Mouse (Mus musculus) gastrocnemius, postnatal 14 days (tissue): ENCODE measurements around the gene Ptgir. TPM values are rescaled to one million over a fixed set of nuclear protein-coding genes. Genes with fewer than 3 reads are reported as not detected.

Experiments used
- DNase-seq: peaks from one replicate; pipeline ENCODE4 v3.0.0; 2021; ENCODE audit warnings: mixed read lengths
- intact Hi-C: fragments of 180-260 bp; cut with DNase I; formaldehyde crosslinking; loops from one replicate; pipeline ENCODE4 v1.15.1; 2025; ENCODE audit warnings: low total_unique reads
- total RNA-seq, 2 experiments: library from RNA; stranded (reverse); gene quantifications; 2 replicates each; pipeline ENCODE4 v1.2.3; 2021

The Ptgir gene
- total RNA-seq, 2 experiments from 2014 or later, result 1.6 to 2.6 TPM

- intact Hi-C loops, result loop anchor here (2.0 kb wide), 1 partner anchor 19 kb away; no protein-coding TSS in a partner anchor
- peak; percentile 68 for DNase-seq
Observed at GRCm38 (mm10) chr7:16913806-16914452, 7.6 kb downstream of the Ptgir start.

DNA sequence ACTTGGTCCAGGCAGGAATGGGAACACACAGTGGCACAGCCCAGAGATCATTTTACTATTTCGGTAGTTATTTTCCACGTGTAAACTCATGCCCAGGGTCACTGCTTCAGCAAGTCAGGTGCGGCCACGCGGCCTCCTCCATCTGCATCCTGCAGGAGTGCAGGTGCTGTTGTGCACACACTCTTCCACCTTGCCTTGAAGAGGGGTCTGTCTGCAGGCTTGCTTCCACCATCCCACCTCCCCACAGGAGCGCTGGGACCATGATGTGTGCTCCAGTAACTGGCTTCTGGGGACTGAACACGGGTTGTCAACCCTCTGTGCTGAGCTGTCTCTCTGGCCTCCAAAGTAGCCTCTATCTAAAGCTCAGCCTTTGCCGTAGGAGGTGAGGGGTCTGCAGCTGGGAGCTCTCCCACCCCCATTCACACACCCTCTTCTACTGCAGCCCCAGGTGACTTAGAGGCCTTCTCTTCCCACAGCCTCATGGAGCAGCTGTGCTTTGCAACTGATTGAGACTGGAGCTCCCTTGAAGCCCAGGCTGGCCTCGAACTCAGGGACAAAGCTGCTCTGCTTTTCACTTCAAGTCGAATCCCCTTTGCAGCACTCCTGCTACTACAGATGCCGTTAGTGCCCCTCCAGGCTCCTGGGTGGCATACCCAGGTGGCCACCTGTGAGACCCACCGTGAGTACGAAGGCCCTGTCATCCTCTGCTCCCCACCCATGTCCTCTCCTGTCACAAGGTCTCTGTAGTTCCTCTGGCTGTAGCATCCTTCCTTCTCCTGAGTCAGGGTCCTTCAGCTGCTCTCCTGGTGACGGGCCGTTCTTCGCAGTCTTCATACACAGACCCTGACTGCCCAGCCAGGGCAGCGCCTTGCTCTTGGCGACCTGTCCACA lies 8.4 kb downstream of the Ptgir start:
- DNase-seq, result no peak
- intact Hi-C loops, result loop anchor here (2.0 kb wide), 1 partner anchor 20 kb away; no protein-coding TSS in a partner anchor

GRCm38 (mm10) chr7:16915461-16916340 lies 9.4 kb downstream of the Ptgir start:
- intact Hi-C loops, result loop anchor here (2.0 kb wide), 1 partner anchor 21 kb away; no protein-coding TSS in a partner anchor
- DNase-seq, result no peak

GRCm38 (mm10) chr7:16916342-16917265 lies 10.3 kb downstream of the Ptgir start:
- intact Hi-C loops, result no loop called here
- no peak for DNase-seq

- no peak for DNase-seq
- intact Hi-C loops, result no loop called here
Observed at GRCm38 (mm10) chr7:16917447-16917846, 11.2 kb downstream of the Ptgir start.

- intact Hi-C loops, result no loop called here
- no peak for DNase-seq
Observed at GRCm38 (mm10) chr7:16918014-16918413, 11.7 kb downstream of the Ptgir start.

GRCm38 (mm10) chr7:16918670-16919069 lies 12.4 kb downstream of the Ptgir start:
- no peak for DNase-seq
- intact Hi-C loops, result no loop called here

GRCm38 (mm10) chr7:16919395-16920149 lies 13.3 kb downstream of the Ptgir start:
- intact Hi-C loops, result no loop called here
- DNase-seq, result no peak

DNA sequence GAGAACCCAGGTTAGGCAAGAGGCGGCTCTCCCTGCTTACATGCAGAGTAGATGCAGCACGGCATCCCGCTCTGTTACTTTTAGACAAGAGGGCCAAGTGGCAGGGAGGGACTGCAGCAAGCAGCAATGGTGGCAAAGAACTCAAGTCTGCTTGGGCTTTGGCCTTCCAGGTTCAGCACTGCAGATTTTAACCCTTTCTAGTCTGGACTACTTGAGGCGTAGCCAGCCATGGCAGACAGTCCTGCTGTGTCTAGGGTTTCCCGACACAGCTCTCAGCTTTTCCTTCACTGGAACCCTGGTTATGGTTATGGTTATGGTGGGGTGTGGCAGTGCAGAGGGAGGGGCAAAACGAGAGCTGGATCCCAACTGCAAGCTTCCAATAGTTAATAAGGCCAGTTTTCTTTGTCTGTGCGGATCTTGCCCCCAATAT lies 13.9 kb downstream of the Ptgir start:
- intact Hi-C loops, result no loop called here
- no peak for DNase-seq

DNA sequence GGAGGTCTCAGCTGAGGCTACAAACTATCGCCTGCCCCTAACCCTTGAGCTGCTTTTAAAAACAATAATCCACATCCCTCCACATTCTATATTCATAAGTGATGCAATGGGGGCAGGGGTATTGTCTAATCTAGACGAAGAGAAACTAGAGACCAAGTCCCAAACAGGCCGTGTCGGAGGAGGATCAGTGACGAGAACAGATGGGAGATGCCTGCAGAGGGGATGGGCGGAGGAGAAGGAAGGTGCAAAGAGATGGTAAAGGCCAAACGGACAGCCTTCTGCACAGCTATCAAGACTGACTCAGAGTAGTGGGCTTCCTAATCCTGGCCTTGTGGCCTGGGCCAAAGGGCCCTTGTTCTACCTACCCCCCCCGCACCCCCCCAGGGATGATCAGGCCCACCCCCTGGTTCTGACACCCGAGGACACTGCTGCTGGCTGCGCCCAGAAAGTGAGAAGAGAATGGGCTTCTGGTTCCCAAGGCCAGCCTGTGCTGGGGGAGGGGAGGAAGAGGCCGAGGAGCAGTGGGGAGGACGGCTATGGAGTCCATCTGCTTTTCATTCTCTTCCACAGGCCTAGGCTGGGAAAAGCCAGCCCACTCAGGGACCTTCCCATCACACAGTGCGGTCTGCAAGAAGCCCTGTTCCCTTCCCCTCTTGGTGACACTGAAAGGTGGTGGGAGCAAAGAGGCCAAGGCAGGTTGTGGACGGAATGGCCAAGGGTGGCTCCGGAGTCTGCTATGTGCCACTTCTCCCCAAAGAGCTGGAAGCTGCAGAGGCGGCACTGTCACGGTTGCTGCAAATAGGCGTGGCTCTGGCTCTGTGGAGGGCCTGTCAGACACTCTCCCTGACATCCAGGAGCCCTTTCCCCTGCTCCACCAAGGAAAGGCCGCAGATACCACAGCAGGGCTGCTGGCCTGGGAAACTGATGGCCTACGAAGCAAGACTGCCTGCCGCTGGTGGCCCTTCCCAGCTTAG lies 14.8 kb downstream of the Ptgir start:
- intact Hi-C loops, result no loop called here

DNA sequence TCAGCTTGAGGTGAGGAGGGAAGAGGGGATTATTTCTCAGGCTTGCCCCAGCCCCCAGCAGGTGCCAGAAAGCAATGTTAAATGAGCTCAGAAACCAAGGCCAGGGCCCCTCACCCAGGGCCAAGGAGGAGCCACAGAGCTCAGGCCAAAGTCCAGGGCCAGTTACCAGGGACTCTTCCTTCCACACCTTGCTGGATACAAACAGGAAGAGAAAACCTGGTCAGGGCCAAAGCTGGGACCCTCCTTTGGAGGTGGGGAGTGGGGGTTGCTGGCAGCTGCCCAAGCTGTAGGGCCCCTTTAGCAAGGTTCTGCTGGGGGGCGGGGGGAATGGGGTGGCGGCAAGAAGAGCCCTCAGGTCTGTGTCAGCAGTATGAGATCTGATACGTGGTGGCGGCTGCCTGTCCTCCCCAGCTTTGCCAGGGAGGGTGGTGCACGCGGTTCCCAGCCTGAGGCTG lies 15.6 kb downstream of the Ptgir start:
- intact Hi-C loops, result no loop called here
- no peak for DNase-seq

More for the DNA sequence above, 14.8 kb downstream of the Ptgir start:
- no peak for DNase-seq

DNA sequence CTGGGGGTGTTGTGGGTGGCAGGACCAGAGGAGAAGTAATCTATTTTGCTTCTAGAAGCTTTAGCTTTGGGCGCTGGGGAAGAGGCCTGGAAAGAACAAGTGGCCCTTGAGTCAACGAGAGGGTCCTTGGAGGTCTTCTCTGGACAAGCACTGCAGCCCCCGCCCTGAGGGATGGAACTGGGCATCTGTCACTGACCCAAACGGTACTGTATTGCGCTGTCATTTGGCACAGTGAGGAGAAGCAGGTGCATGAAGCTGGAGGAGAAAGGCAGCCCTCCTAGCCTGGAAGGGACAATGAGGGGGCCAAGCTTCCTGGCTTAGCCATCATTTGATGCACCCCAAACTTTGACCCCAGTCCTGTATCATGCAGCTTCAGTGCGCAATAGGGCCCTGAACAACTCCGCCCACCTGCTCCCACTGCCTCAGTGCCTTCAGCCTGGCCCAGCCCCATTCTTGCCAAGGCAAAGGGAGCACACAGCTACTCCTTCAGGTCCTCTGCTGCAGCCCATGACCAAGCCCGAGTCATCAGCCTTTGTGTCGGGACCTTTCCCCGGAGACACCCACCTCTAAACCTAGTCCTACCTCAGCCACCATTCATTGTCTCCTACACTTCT lies 16.2 kb downstream of the Ptgir start:
- intact Hi-C loops, result no loop called here
- DNase-seq, result no peak

DNA sequence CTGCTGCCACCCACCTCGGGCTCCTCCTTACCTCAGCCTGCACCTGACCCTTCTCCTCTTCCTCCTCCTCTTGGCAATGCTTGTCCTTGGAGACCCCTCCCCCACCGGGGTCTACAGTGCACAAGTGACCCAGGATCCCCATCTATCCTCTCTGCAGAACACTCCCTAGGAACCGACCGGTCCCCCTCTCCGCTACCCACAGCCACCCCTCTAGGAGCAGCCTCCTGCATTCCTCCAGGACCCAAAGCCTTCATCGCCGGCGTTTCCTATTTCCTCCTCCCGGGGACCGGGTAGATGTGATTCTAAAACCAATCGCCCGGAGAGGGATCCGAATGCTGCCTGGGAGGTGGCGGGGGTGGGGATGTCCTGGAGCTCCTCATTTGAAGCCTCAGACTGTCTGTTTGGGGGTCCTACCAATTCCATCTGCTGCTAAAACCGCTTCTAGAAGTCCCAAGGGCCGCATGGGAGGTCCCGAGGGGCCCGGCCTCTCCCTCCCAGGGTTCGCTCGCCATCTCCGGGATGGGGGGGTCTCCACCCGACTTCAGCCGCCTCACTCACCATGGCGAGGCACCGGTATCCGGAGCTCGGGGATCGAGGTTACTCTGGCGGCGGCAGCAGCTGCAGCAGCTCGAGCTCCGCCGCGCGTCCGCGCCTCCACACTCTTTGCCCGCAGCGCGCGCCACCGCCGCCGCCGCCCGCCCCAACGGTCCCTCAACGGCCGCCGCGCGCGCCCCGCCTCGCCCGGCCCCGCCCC lies 17.2 kb downstream of the Ptgir start:
- intact Hi-C loops, result no loop called here
- DNase-seq, result peak; percentile 30

DNA sequence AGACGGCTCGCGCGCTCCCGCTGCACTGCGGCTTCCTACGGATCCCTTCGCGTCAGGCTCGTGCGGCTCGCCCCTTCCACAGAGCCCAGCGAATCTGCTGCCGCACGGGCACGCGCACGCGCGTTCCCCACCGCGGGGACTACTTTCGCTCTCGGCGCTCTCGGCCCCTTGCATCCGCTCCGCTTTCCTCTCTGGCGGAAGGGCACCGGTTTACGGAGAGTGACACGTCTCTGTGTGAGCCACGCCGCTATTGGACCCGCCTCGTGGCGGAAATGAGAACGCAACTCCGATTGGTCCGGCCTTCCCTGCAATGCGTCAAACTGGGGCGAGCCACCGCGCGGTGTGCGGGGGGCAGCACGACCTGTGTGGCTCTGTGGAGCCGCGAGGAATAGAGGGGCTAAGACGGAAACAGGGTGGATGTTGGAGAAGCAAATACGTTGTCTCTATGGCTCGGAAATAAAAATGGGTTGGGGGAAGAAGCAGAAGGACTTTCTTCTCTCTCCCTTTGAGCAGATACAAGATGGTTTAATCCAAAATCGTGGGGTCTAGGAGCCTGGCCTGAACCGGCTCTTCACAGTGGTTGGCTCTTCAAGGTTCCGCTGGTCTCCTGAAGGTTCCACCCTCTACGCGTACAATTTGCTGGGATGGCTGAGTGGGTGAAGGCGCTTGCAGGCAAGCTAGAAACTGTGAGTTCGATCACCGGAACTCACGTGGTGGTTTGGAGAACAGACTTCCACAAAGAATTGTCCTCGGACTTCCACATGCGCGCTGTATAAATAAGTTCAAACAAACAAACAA lies 17.9 kb downstream of the Ptgir start, which contains the start of gene Calm3:
Gene Calm3, minus strand, starts transcription at position 78 of the 798 bp plus-strand sequence.
- intact Hi-C loops, result no loop called here
- DNase-seq, result peak; percentile 99

- DNase-seq, result no peak
- intact Hi-C loops, result no loop called here
Observed at GRCm38 (mm10) chr7:16928341-16928740, 22.1 kb downstream of the Ptgir start.
